Mouse (Mus musculus) C2C12 (cell line): ENCODE data around the gene Vegfb. TPM values are rescaled to one million over a fixed set of nuclear protein-coding genes. Genes with fewer than 3 reads are reported as not detected.

ENCODE experiments used
- H3K27me3 ChIP-seq: one replicate; pipeline ENCODE4 v1.6.1; 2011; ENCODE audit not compliant: control insufficient read depth, insufficient read depth, insufficient read length
- H3K36me3 ChIP-seq: one replicate; pipeline ENCODE4 v1.6.1; 2011; ENCODE audit not compliant: control insufficient read depth, insufficient read depth
- H3K4me3 ChIP-seq: one replicate; pipeline ENCODE4 v1.5.1; 2011; ENCODE audit warnings: mild to moderate bottlenecking, control low read depth; ENCODE audit not compliant: poor library complexity, insufficient read depth, severe bottlenecking
- H3K79me2 ChIP-seq: one replicate; pipeline ENCODE4 v1.6.1; 2011; ENCODE audit not compliant: control insufficient read depth, insufficient read depth
- H3K79me3 ChIP-seq: one replicate; pipeline ENCODE4 v1.6.1; 2011; ENCODE audit warnings: low read depth, control low read depth
- H3ac ChIP-seq: one replicate; pipeline ENCODE3; 2011; ENCODE audit warnings: low read depth; ENCODE audit not compliant: control insufficient read depth, insufficient read length
- CEBPB ChIP-seq: IDR thresholded peaks from one replicate; pipeline ENCODE4 v1.6.1; 2011; ENCODE audit warnings: low read depth, mild to moderate bottlenecking, control low read depth, moderate library complexity
- CTCF ChIP-seq: IDR thresholded peaks from one replicate; pipeline ENCODE4 v1.5.1; 2011; ENCODE audit not compliant: control insufficient read depth, insufficient read depth, insufficient read length
- FOSL1 ChIP-seq: IDR thresholded peaks from one replicate; pipeline ENCODE4 v1.8.0; 2011; ENCODE audit warnings: mild to moderate bottlenecking, low read length; ENCODE audit not compliant: poor library complexity, insufficient read depth, severe bottlenecking
- MAX ChIP-seq: IDR thresholded peaks from one replicate; pipeline ENCODE4 v1.6.1; 2011; ENCODE audit warnings: mild to moderate bottlenecking, control low read depth
- MYOD1 ChIP-seq: IDR thresholded peaks from one replicate; pipeline ENCODE4 v1.6.1; 2011; ENCODE audit warnings: low read depth; ENCODE audit not compliant: control insufficient read depth, insufficient read length
- MYOG ChIP-seq: IDR thresholded peaks from one replicate; pipeline ENCODE4 v1.6.1; 2011; ENCODE audit not compliant: control insufficient read depth, insufficient read length; ENCODE audit errors: extremely low read depth
- USF1 ChIP-seq: IDR thresholded peaks from one replicate; pipeline ENCODE4 v1.6.1; 2011; ENCODE audit warnings: low read depth, mild to moderate bottlenecking, control low read depth, moderate library complexity
- polyA plus RNA-seq: library from polyadenylated mRNA; unstranded; fragments of >200 nt; fragmentation: generic; extraction: Trizol; gene quantifications from one replicate; pipeline ENCODE4 v1.2.1, GENCODE M21; 2012; ENCODE audit warnings: missing spikeins

Gene Vegfb
- polyA plus RNA-seq, 1 experiment, result 37.7 TPM

- Histone ChIP-seq H3K79me2 (no peaks in the 10 kb centered on the region), H3ac (peak overlapping the region; percentile 92), H3K36me3 (peaks cover 29% of the 10 kb centered on the region), H3K79me3 (no peaks in the 10 kb centered on the region), H3K4me3 (peak overlapping the region; percentile 46), H3K27me3 (no peaks in the 10 kb centered on the region)
- TF ChIP-seq FOSL1 (no peak), MYOD1 (no peak), CEBPB (no peak), USF1 (no peak), CTCF (no peak), MYOG (no peak), MAX (no peak)
Observed at GRCm38 (mm10) chr19:6950613-6951153, 36.8 kb downstream of the Vegfb start.

GRCm38 (mm10) chr19:6949951-6950350 lies 37.5 kb downstream of the Vegfb start:
- Histone ChIP-seq H3K4me3 (no peak overlapping the region), H3K79me3 (no peaks in the 10 kb centered on the region), H3K27me3 (no peaks in the 10 kb centered on the region), H3ac (peak overlapping the region; percentile 39), H3K36me3 (peaks cover 24% of the 10 kb centered on the region), H3K79me2 (no peaks in the 10 kb centered on the region)
- TF ChIP-seq MYOG (no peak), CEBPB (no peak), FOSL1 (no peak), CTCF (no peak), MAX (no peak), USF1 (no peak), MYOD1 (no peak)

GRCm38 (mm10) chr19:6949532-6949931 lies 37.9 kb downstream of the Vegfb start:
- Histone ChIP-seq H3K4me3 (no peak overlapping the region), H3K36me3 (peaks cover 20% of the 10 kb centered on the region), H3K79me3 (no peaks in the 10 kb centered on the region), H3K79me2 (no peaks in the 10 kb centered on the region), H3K27me3 (no peaks in the 10 kb centered on the region), H3ac (no peak overlapping the region)
- TF ChIP-seq MAX (no peak), CTCF (no peak), USF1 (no peak), CEBPB (no peak), MYOD1 (no peak), MYOG (no peak), FOSL1 (no peak)

- H3K36me3 ChIP-seq, result peaks cover 7% of the 10 kb centered on the region
- H3K4me3 ChIP-seq, result no peak overlapping the region
- no peaks in the 10 kb centered on the region for H3K27me3 ChIP-seq
- TF ChIP-seq CTCF (no peak), MYOG (no peak), FOSL1 (no peak), CEBPB (no peak), MAX (no peak), USF1 (no peak), MYOD1 (no peak)
- H3K79me2 ChIP-seq, result peaks cover 10% of the 10 kb centered on the region
- H3ac ChIP-seq, result no peak overlapping the region
- no peaks in the 10 kb centered on the region for H3K79me3 ChIP-seq
Observed at GRCm38 (mm10) chr19:6948186-6948585, 39.3 kb downstream of the Vegfb start.

GRCm38 (mm10) chr19:6947742-6948141 lies 39.7 kb downstream of the Vegfb start:
- Histone ChIP-seq H3K79me2 (peaks cover 15% of the 10 kb centered on the region), H3K79me3 (no peaks in the 10 kb centered on the region), H3K36me3 (peaks cover 3% of the 10 kb centered on the region), H3ac (no peak overlapping the region), H3K27me3 (no peaks in the 10 kb centered on the region), H3K4me3 (no peak overlapping the region)
- TF ChIP-seq FOSL1 (no peak), MYOG (no peak), MAX (no peak), CEBPB (no peak), USF1 (no peak), CTCF (no peak)

- peaks cover 25% of the 10 kb centered on the region for H3K79me2 ChIP-seq
- H3K36me3 ChIP-seq, result no peaks in the 10 kb centered on the region
- no peaks in the 10 kb centered on the region for H3K27me3 ChIP-seq
- TF ChIP-seq CTCF (no peak), USF1 (no peak), MAX (no peak), FOSL1 (no peak), MYOG (no peak), CEBPB (no peak)
- no peak overlapping the region for H3K4me3 ChIP-seq
- H3K79me3 ChIP-seq, result peaks cover 2% of the 10 kb centered on the region
- H3ac ChIP-seq, result no peak overlapping the region
Observed at GRCm38 (mm10) chr19:6943709-6944108, 43.7 kb downstream of the Vegfb start.
